Mouse (Mus musculus): ENCODE data around the gene Pi4kb. TPM values are rescaled to one million over a fixed set of nuclear protein-coding genes. Genes with fewer than 3 reads are reported as not detected.

The Pi4kb gene
- polyA plus RNA-seq, 1 experiment: 33.2 TPM

GRCm38 (mm10) chr3:95012982-95013381 lies 38.5 kb downstream of the Pi4kb start:
- TF ChIP-seq CEBPB (IDR thresholded peaks at IDR 0.05; ENCODE audit: low read depth): no peak
- no peak for TF ChIP-seq MYOG (IDR thresholded peaks at IDR 0.05; ENCODE audit: control insufficient read depth, extremely low read depth, insufficient read length)
- no peak for TF ChIP-seq CTCF (IDR thresholded peaks at IDR 0.05; ENCODE audit: control insufficient read depth, insufficient read depth, insufficient read length)
- TF ChIP-seq MAX (IDR thresholded peaks at IDR 0.05): no peak
- TF ChIP-seq FOSL1 (IDR thresholded peaks at IDR 0.05; ENCODE audit: insufficient read depth, low read length, poor library complexity, severe bottlenecking): no peak
- no peak for TF ChIP-seq MYOD1 (IDR thresholded peaks at IDR 0.05; ENCODE audit: control insufficient read depth, insufficient read length, low read depth)
- TF ChIP-seq USF1 (IDR thresholded peaks at IDR 0.05; ENCODE audit: low read depth): no peak
- Histone ChIP-seq H3ac (ENCODE audit: control insufficient read depth, insufficient read length, low read depth) (no peak overlapping the region), H3K79me2 (ENCODE audit: control insufficient read depth, insufficient read depth) (peaks cover 48% of the 10 kb centered on the region), H3K27me3 (ENCODE audit: control insufficient read depth, insufficient read depth, insufficient read length) (no peaks in the 10 kb centered on the region), H3K4me3 (ENCODE audit: insufficient read depth, poor library complexity, severe bottlenecking) (no peak overlapping the region), H3K79me3 (ENCODE audit: low read depth) (peaks cover 17% of the 10 kb centered on the region), H3K36me3 (ENCODE audit: control insufficient read depth, insufficient read depth) (peaks cover 41% of the 10 kb centered on the region)

GRCm38 (mm10) chr3:95013699-95014427 lies 39.3 kb downstream of the Pi4kb start:
- peak overlapping the region; percentile 95 for H3K4me3 ChIP-seq (ENCODE audit: insufficient read depth, poor library complexity, severe bottlenecking)
- peaks cover 17% of the 10 kb centered on the region for H3K79me3 ChIP-seq (ENCODE audit: low read depth)
- no peaks in the 10 kb centered on the region for H3K27me3 ChIP-seq (ENCODE audit: control insufficient read depth, insufficient read depth, insufficient read length)
- H3K36me3 ChIP-seq (ENCODE audit: control insufficient read depth, insufficient read depth): peaks cover 34% of the 10 kb centered on the region
- H3K79me2 ChIP-seq (ENCODE audit: control insufficient read depth, insufficient read depth): peaks cover 48% of the 10 kb centered on the region
- H3ac ChIP-seq (ENCODE audit: control insufficient read depth, insufficient read length, low read depth): peak overlapping the region; percentile 92
- TF ChIP-seq CTCF (IDR thresholded peaks at IDR 0.05; ENCODE audit: control insufficient read depth, insufficient read depth, insufficient read length) (no peak), MYOD1 (IDR thresholded peaks at IDR 0.05; ENCODE audit: control insufficient read depth, insufficient read length, low read depth) (no peak)

- Histone ChIP-seq H3ac (ENCODE audit: control insufficient read depth, insufficient read length, low read depth) (peak overlapping the region; percentile 92), H3K79me3 (ENCODE audit: low read depth) (peaks cover 15% of the 10 kb centered on the region), H3K36me3 (ENCODE audit: control insufficient read depth, insufficient read depth) (peaks cover 27% of the 10 kb centered on the region), H3K27me3 (ENCODE audit: control insufficient read depth, insufficient read depth, insufficient read length) (no peaks in the 10 kb centered on the region), H3K4me3 (ENCODE audit: insufficient read depth, poor library complexity, severe bottlenecking) (peak overlapping the region; percentile 95), H3K79me2 (ENCODE audit: control insufficient read depth, insufficient read depth) (peaks cover 48% of the 10 kb centered on the region)
- TF ChIP-seq MAX (IDR thresholded peaks at IDR 0.05) (no peak), FOSL1 (IDR thresholded peaks at IDR 0.05; ENCODE audit: insufficient read depth, low read length, poor library complexity, severe bottlenecking) (no peak), MYOD1 (IDR thresholded peaks at IDR 0.05; ENCODE audit: control insufficient read depth, insufficient read length, low read depth) (no peak), CEBPB (IDR thresholded peaks at IDR 0.05; ENCODE audit: low read depth) (no peak), CTCF (IDR thresholded peaks at IDR 0.05; ENCODE audit: control insufficient read depth, insufficient read depth, insufficient read length) (no peak), MYOG (IDR thresholded peaks at IDR 0.05; ENCODE audit: control insufficient read depth, extremely low read depth, insufficient read length) (no peak)
Measured at GRCm38 (mm10) chr3:95014428-95015151, 40.1 kb downstream of the Pi4kb start.

GRCm38 (mm10) chr3:95015337-95015872 lies 40.9 kb downstream of the Pi4kb start, which contains the start of gene Zfp687:
Gene Zfp687 (minus strand): TSS chr3:95015448.
- Histone ChIP-seq H3ac (ENCODE audit: control insufficient read depth, insufficient read length, low read depth) (peak within 1 kb of the TSS; percentile 92), H3K79me3 (ENCODE audit: low read depth) (peaks cover 14% of the 10 kb centered on the region), H3K79me2 (ENCODE audit: control insufficient read depth, insufficient read depth) (peaks cover 46% of the 10 kb centered on the region), H3K4me3 (ENCODE audit: insufficient read depth, poor library complexity, severe bottlenecking) (peak within 1 kb of the TSS; percentile 95), H3K36me3 (ENCODE audit: control insufficient read depth, insufficient read depth) (peaks cover 19% of the 10 kb centered on the region), H3K27me3 (ENCODE audit: control insufficient read depth, insufficient read depth, insufficient read length) (no peaks in the 10 kb centered on the region)
- TF ChIP-seq MYOG (IDR thresholded peaks at IDR 0.05; ENCODE audit: control insufficient read depth, extremely low read depth, insufficient read length): no peak
- TF ChIP-seq FOSL1 (IDR thresholded peaks at IDR 0.05; ENCODE audit: insufficient read depth, low read length, poor library complexity, severe bottlenecking): no peak
- TF ChIP-seq CEBPB (IDR thresholded peaks at IDR 0.05; ENCODE audit: low read depth): no peak
- TF ChIP-seq USF1 (IDR thresholded peaks at IDR 0.05; ENCODE audit: low read depth): no peak
- no peak for TF ChIP-seq CTCF (IDR thresholded peaks at IDR 0.05; ENCODE audit: control insufficient read depth, insufficient read depth, insufficient read length)
- TF ChIP-seq MYOD1 (IDR thresholded peaks at IDR 0.05; ENCODE audit: control insufficient read depth, insufficient read length, low read depth): no peak
- TF ChIP-seq MAX (IDR thresholded peaks at IDR 0.05): no peak

GRCm38 (mm10) chr3:95015891-95016531 lies 41.5 kb downstream of the Pi4kb start:
- Histone ChIP-seq H3ac (ENCODE audit: control insufficient read depth, insufficient read length, low read depth) (peak overlapping the region; percentile 78), H3K36me3 (ENCODE audit: control insufficient read depth, insufficient read depth) (peaks cover 13% of the 10 kb centered on the region), H3K79me3 (ENCODE audit: low read depth) (peaks cover 14% of the 10 kb centered on the region), H3K27me3 (ENCODE audit: control insufficient read depth, insufficient read depth, insufficient read length) (no peaks in the 10 kb centered on the region), H3K4me3 (ENCODE audit: insufficient read depth, poor library complexity, severe bottlenecking) (peak overlapping the region; percentile 49), H3K79me2 (ENCODE audit: control insufficient read depth, insufficient read depth) (peaks cover 40% of the 10 kb centered on the region)
- TF ChIP-seq MYOG (IDR thresholded peaks at IDR 0.05; ENCODE audit: control insufficient read depth, extremely low read depth, insufficient read length): no peak
- TF ChIP-seq FOSL1 (IDR thresholded peaks at IDR 0.05; ENCODE audit: insufficient read depth, low read length, poor library complexity, severe bottlenecking): no peak
- TF ChIP-seq USF1 (IDR thresholded peaks at IDR 0.05; ENCODE audit: low read depth): no peak
- TF ChIP-seq MAX (IDR thresholded peaks at IDR 0.05): peak; percentile 71
